In the genomic region with DNA sequence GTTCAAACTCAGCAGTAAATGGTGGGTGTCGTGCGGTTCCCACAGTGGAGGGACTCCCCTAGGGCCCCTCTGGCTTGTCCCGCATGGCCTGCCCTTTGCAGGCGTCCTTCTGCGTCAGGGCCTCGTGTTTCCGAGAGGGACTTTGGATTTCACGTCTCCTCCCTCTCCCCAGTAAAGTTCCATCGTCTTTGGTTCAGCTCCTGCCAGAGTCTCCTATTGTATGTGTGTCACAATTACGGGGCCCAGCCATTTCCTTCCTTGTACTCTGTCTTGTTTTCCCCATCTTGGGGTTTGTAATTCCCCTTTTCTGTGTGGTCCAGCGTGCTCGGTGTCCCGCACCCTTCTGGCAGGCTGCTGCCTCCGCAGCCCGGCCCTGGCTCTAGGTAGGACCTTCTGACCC, we compare ENCODE assay signal across 13 mouse cellular contexts. TPM values are rescaled to one million over a fixed set of nuclear protein-coding genes. Genes with fewer than 3 reads are reported as not detected.
DNase-seq lines count a peak whose midpoint lies in the region; ATAC-seq and TF ChIP-seq lines count a peak whose summit lies in the region.
"Had no signal": no experiment of that assay in that cellular context is flagged by ENCODE, and none has a peak within 500 bp of the region (broad histone marks: within the 10 kb centered on the region; RNA-seq: fewer than 3 reads in every experiment).

No protein-coding gene starts in this region.

- no peak for TF ChIP-seq CTCF in intestine, postnatal 0 days (IDR thresholded peaks at IDR 0.05; ENCODE audit: low read depth)
- no peak for TF ChIP-seq CTCF in spleen, adult 2 months (IDR thresholded peaks at IDR 0.05; ENCODE audit: extremely low read depth, insufficient read depth, insufficient read length, insufficient replicate concordance)
- no peak for TF ChIP-seq CTCF in liver, postnatal 0 days (IDR thresholded peaks at IDR 0.05; ENCODE audit: low read depth)

- no peaks in the 10 kb centered on the region for H3K36me3 ChIP-seq in intestine, embryonic 16.5 days (ENCODE audit: control insufficient read depth, insufficient read depth, low read length)
- H3K36me3 ChIP-seq in intestine, postnatal 0 days (ENCODE audit: control insufficient read depth, insufficient read depth) = peaks cover under 1% of the 10 kb centered on the region; the same call in 1 of the 2 replicates
- H3K36me3 ChIP-seq in spleen, adult 2 months (ENCODE audit: control insufficient read depth, insufficient read depth, low read length) = no peaks in the 10 kb centered on the region
- no peaks in the 10 kb centered on the region for H3K36me3 ChIP-seq in liver, postnatal 0 days (replicated peaks; ENCODE audit: insufficient read depth, low read length)
- H3K36me3 ChIP-seq: hindbrain, embryonic 15.5 days had no signal

- H3K27ac ChIP-seq in intestine, embryonic 16.5 days (ENCODE audit: low read length) = peak overlapping the region; percentile 61
- no peak overlapping the region; the same call in 1 of the 2 replicates for H3K27ac ChIP-seq in intestine, postnatal 0 days (ENCODE audit: low read depth, low read length)
- peak overlapping the region; percentile 52; the same call in 1 of the 2 replicates for H3K27ac ChIP-seq in spleen, adult 2 months (ENCODE audit: insufficient read depth, low read length)
- peak overlapping the region; percentile 23 for H3K27ac ChIP-seq in liver, postnatal 0 days (ENCODE audit: low read depth)
- H3K27ac ChIP-seq: hindbrain, embryonic 15.5 days had no signal

- no peak overlapping the region for H3K4me2 ChIP-seq in intestine, embryonic 16.5 days (ENCODE audit: low read depth, low read length)
- H3K4me2 ChIP-seq in intestine, postnatal 0 days (replicated peaks; ENCODE audit: low read depth) = no peak overlapping the region
- peak overlapping the region; percentile 36; the same call in 1 of the 2 replicates for H3K4me2 ChIP-seq in liver, postnatal 0 days (ENCODE audit: low read depth, low read length)
- H3K4me2 ChIP-seq: hindbrain, embryonic 15.5 days had no signal

- H3K4me1 ChIP-seq in intestine, embryonic 16.5 days (ENCODE audit: control insufficient read depth, insufficient read depth, low read length) = peaks cover 67% of the 10 kb centered on the region
- peaks cover 11% of the 10 kb centered on the region; the same call in 1 of the 2 replicates for H3K4me1 ChIP-seq in intestine, postnatal 0 days (replicated peaks; ENCODE audit: control insufficient read depth, insufficient read depth, low read length)
- H3K4me1 ChIP-seq in spleen, adult 2 months (ENCODE audit: control insufficient read depth, insufficient read depth, insufficient read length) = peaks cover 51% of the 10 kb centered on the region
- peaks cover 57% of the 10 kb centered on the region for H3K4me1 ChIP-seq in liver, postnatal 0 days (ENCODE audit: insufficient read depth)

- TF ChIP-seq EP300 in liver, postnatal 0 days (IDR thresholded peaks at IDR 0.05; ENCODE audit: low read depth) = no peak

- peak overlapping the region; percentile 29; the same call in 1 of the 2 replicates for H3K9ac ChIP-seq in intestine, embryonic 16.5 days (ENCODE audit: low read depth, low read length)
- no peak overlapping the region for H3K9ac ChIP-seq in intestine, postnatal 0 days (ENCODE audit: low read depth, low read length)
- H3K9ac ChIP-seq in liver, postnatal 0 days (replicated peaks) = no peak overlapping the region
- H3K9ac ChIP-seq: hindbrain, embryonic 15.5 days had no signal

- no peaks in the 10 kb centered on the region for H3K27me3 ChIP-seq in intestine, embryonic 16.5 days (replicated peaks; ENCODE audit: control insufficient read depth, insufficient read depth, low read length)
- H3K27me3 ChIP-seq in intestine, postnatal 0 days (replicated peaks; ENCODE audit: control insufficient read depth, insufficient read depth, low read length) = no peaks in the 10 kb centered on the region
- no peaks in the 10 kb centered on the region for H3K27me3 ChIP-seq in spleen, adult 2 months (ENCODE audit: control insufficient read depth, insufficient read depth, low read length)
- no peaks in the 10 kb centered on the region for H3K27me3 ChIP-seq in liver, postnatal 0 days (ENCODE audit: insufficient read depth, low read length)
- H3K27me3 ChIP-seq: hindbrain, embryonic 15.5 days had no signal

- no peak for TF ChIP-seq POLR2A in spleen, adult 2 months (IDR thresholded peaks at IDR 0.05; ENCODE audit: low read depth, low read length)

- no peak overlapping the region for H3K4me3 ChIP-seq in intestine, embryonic 16.5 days (ENCODE audit: low read length)
- H3K4me3 ChIP-seq in intestine, postnatal 0 days (ENCODE audit: low read depth, low read length) = no peak overlapping the region
- H3K4me3 ChIP-seq in spleen, adult 2 months (ENCODE audit: extremely low read depth, insufficient read depth, insufficient read length) = no peak overlapping the region
- H3K4me3 ChIP-seq in liver, postnatal 0 days (ENCODE audit: low read depth, low read length) = peak overlapping the region; percentile 50; the same call in 1 of the 2 replicates
- H3K4me3 ChIP-seq: hindbrain, embryonic 15.5 days had no signal

- no peak for ATAC-seq in intestine, embryonic 16.5 days
- no peak for ATAC-seq in intestine, postnatal 0 days
- no peak for ATAC-seq in liver, postnatal 0 days

- DNase-seq in spleen, adult 2 months (ENCODE audit: low read depth in 1 of 2, low spot score in 2 of 2) = no peak
- DNase-seq in spleen, postnatal 10 days (ENCODE audit: low spot score in 2 of 2) = no peak
- DNase-seq in liver, postnatal 0 days = peak; percentile 42
- no peak for DNase-seq in layer of hippocampus, postnatal 25 days (ENCODE audit: extremely low spot score in 1 of 2, low spot score in 1 of 2)
- no peak for DNase-seq in left cerebral cortex, adult 11 months (ENCODE audit: low spot score)
- no peak for DNase-seq in urinary bladder, postnatal 10 days (ENCODE audit: low spot score)
- DNase-seq: adrenal gland, adult 2 months; embryo, embryonic 11 days; right cerebral cortex, postnatal 4 days; thymus, adult 2 months had no signal

- H3K9me3 ChIP-seq in intestine, embryonic 16.5 days (ENCODE audit: control insufficient read depth, low read length) = no peaks in the 10 kb centered on the region
- no peaks in the 10 kb centered on the region for H3K9me3 ChIP-seq in intestine, postnatal 0 days (ENCODE audit: control insufficient read depth)
- H3K9me3 ChIP-seq in liver, postnatal 0 days (ENCODE audit: low read length) = no peaks in the 10 kb centered on the region
- H3K9me3 ChIP-seq: hindbrain, embryonic 15.5 days had no signal

- 66% methylated on average over 15 of the region's 15 CpGs for WGBS in intestine, embryonic 16.5 days
- WGBS in intestine, postnatal 0 days = 61% methylated on average over 15 of the region's 15 CpGs
- 52% methylated on average over 15 of the region's 15 CpGs for WGBS in spleen, adult 2 months
- 59% methylated on average over 15 of the region's 15 CpGs for WGBS in liver, postnatal 0 days (ENCODE audit: insufficient replicate concordance)

RNA-seq across cellular contexts. Expression of a gene that starts 20.2 kb away (rescaled TPM):
- polyA plus RNA-seq in intestine, embryonic 16.5 days (2015; fragmentation: Nextera tagmentation; extraction: Ambion mirVana) = 17.3 and 21.6 TPM in 2 replicates
- polyA plus RNA-seq in intestine, postnatal 0 days (2015; fragmentation: Nextera tagmentation; extraction: Ambion mirVana) = 9.0 and 9.8 TPM in 2 replicates
- 58.4 and 74.0 TPM in 2 replicates for polyA plus RNA-seq in spleen, adult 2 months (2012; rRNA removed)
- 2.8 and 4.0 TPM in 2 replicates for polyA plus RNA-seq in liver, postnatal 0 days (2015; fragmentation: Nextera tagmentation; extraction: Ambion mirVana)
- total RNA-seq in layer of hippocampus, postnatal 25 days (2021) = 10 to 100 TPM; 18.6 to 24.1 TPM

RNA-seq across cellular contexts. Expression of a gene that starts 42.2 kb away (rescaled TPM):
- 1.9 and 2.0 TPM in 2 replicates for polyA plus RNA-seq in intestine, embryonic 16.5 days (2015; fragmentation: Nextera tagmentation; extraction: Ambion mirVana)
- polyA plus RNA-seq in intestine, postnatal 0 days (2015; fragmentation: Nextera tagmentation; extraction: Ambion mirVana) = 2.6 and 4.5 TPM in 2 replicates
- 39.2 and 133 TPM in 2 replicates for polyA plus RNA-seq in spleen, adult 2 months (2012; rRNA removed)
- polyA plus RNA-seq in liver, postnatal 0 days (2015; fragmentation: Nextera tagmentation; extraction: Ambion mirVana) = 1.7 TPM in 2 replicates
- 10 to 100 TPM; 40.6 to 45.7 TPM for total RNA-seq in layer of hippocampus, postnatal 25 days (2021)
